Mouse (Mus musculus) forebrain, embryonic 11.5 days (tissue): ENCODE measurements at regions not wholly inside any gene's neighbourhood (a gene's known extent, or its start where the extent isn't known, plus 50 kb on each side); places are given as distances from the start of the nearest gene placed in this dataset.

ENCODE experiments used
- ATAC-seq: fragments of 200-750 bp; cut with Nextera tagmentation; replicated peaks from 2 replicates; pipeline ENCODE4 v1.8.0; 2017; ENCODE audit warnings: moderate TSS enrichment; ENCODE audit not compliant: low FRiP score
- DNase-seq: peaks from one replicate; pipeline ENCODE4 v3.0.0-alpha.2; 2017; ENCODE audit warnings: low spot score
- H3K27ac ChIP-seq: fragments of 300-500 bp; sonication (generic); 2 replicates; pipeline ENCODE4 v1.5.1; 2014; ENCODE audit warnings: low read depth, low read length
- H3K27me3 ChIP-seq: fragments of 300-500 bp; sonication (generic); 2 replicates; pipeline ENCODE4 v1.6.1; 2014; ENCODE audit warnings: mild to moderate bottlenecking, low read length, mixed read lengths; ENCODE audit not compliant: control insufficient read depth, insufficient read depth
- H3K36me3 ChIP-seq: fragments of 300-500 bp; sonication (generic); 2 replicates; pipeline ENCODE4 v1.6.1; 2014; ENCODE audit warnings: mild to moderate bottlenecking, low read length, moderate library complexity, mixed read lengths; ENCODE audit not compliant: control insufficient read depth, insufficient read depth
- H3K4me1 ChIP-seq: fragments of 300-500 bp; sonication (generic); replicated peaks from 2 replicates; pipeline ENCODE4 v1.6.1; 2014; ENCODE audit warnings: low read length, mixed read lengths; ENCODE audit not compliant: control insufficient read depth, insufficient read depth
- H3K4me2 ChIP-seq: fragments of 300-500 bp; sonication (generic); 2 replicates; pipeline ENCODE4 v1.6.1; 2014; ENCODE audit warnings: low read depth, mild to moderate bottlenecking, low read length, moderate library complexity, mixed read lengths; ENCODE audit not compliant: severe bottlenecking
- H3K4me3 ChIP-seq: fragments of 300-500 bp; sonication (generic); 2 replicates; pipeline ENCODE4 v1.5.1; 2014; ENCODE audit warnings: low read depth, low read length
- H3K9ac ChIP-seq: fragments of 300-500 bp; sonication (generic); 2 replicates; pipeline ENCODE4 v1.6.1; 2014; ENCODE audit warnings: low read length
- H3K9me3 ChIP-seq: fragments of 300-500 bp; sonication (generic); 2 replicates; pipeline ENCODE4 v1.6.1; 2016; ENCODE audit warnings: low read length, mixed read lengths; ENCODE audit not compliant: control insufficient read depth
- WGBS: fragments of 180-500 bp; shearing (Covaris S2); extraction: QIAGEN DNeasy Blood & Tissue Kit; methylation state at CpG from one replicate; pipeline ENCODE4 v1.1.7; 2014; 5-methylcytosine and 5-hydroxymethylcytosine counted together

DNA sequence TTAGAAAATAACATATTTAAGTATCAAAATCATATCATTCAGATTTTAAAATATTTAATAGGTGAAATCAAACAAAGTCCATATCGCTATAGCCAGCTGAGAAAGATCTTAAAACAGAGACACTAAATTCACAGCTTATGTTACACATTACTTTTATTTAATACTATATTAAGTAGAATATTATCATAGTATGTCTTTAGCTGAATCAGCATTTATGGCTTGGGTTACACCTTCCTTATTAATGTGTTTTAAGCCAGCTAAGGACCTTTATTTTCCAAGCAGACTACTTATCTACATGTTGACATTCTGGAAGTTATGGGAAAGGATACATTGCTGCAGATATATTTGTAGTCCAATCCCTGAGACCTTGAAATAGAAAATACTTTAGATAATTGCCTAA lies 684.9 kb upstream of the Adgrl4 start:
- H3K36me3 ChIP-seq = no peaks in the 10 kb centered on the region
- no peak for ATAC-seq
- H3K9me3 ChIP-seq = no peaks in the 10 kb centered on the region
- H3K4me1 ChIP-seq = no peaks in the 10 kb centered on the region
- no peak overlapping the region for H3K4me2 ChIP-seq
- no peak overlapping the region for H3K4me3 ChIP-seq
- no peak overlapping the region for H3K9ac ChIP-seq
- no peak for DNase-seq
- H3K27ac ChIP-seq = no peak overlapping the region
- no peaks in the 10 kb centered on the region for H3K27me3 ChIP-seq
- WGBS = 94% methylated on average over 1 of the region's 1 CpGs

DNA sequence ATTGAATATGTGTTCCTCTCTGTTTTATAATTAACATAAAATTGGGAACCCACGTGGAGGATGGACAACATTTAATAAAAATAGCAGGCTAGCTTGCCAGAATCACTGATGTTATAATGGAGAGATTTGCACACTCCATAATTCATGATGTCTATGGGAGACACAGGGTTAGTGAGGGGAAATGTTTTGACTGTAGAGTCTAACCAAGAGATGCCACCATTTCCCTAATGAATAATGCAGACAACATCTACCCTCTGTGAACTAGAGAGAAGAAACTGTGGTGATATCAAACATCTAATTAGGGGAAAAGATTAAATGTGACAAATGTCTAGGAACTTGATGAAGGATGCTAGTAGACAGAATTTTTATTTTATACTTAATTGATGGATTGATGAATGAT lies 677.8 kb upstream of the Adgrl4 start:
- no peak overlapping the region for H3K27ac ChIP-seq
- no peaks in the 10 kb centered on the region for H3K27me3 ChIP-seq
- no peaks in the 10 kb centered on the region for H3K4me1 ChIP-seq
- H3K9me3 ChIP-seq = no peaks in the 10 kb centered on the region
- H3K4me3 ChIP-seq = no peak overlapping the region
- ATAC-seq (no peak), DNase-seq (no peak)
- WGBS = 84% methylated on average over 1 of the region's 1 CpGs
- H3K36me3 ChIP-seq = no peaks in the 10 kb centered on the region
- no peak overlapping the region for H3K4me2 ChIP-seq
- H3K9ac ChIP-seq = no peak overlapping the region

DNA sequence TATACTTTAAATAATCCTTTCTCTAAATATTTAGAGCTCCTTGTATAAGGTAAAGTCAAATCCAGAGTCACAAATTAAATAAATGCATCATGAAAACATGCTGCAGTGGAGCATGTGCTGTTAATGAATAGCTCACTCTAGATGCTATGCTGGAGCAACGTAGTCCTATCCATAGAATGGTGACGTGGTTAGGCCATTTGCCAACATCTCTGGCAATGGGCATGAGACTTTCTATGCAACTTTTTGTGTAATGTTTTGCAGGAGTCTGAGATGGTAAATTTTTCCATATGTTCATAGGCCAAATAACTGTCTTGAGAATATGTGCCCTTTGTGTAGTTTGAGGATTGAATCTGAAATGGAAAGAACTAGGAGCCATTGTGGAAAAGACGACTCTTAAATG lies 653.1 kb upstream of the Adgrl4 start:
- Histone ChIP-seq H3K27me3 (no peaks in the 10 kb centered on the region), H3K4me1 (no peaks in the 10 kb centered on the region), H3K4me3 (no peak overlapping the region), H3K9ac (no peak overlapping the region), H3K9me3 (no peaks in the 10 kb centered on the region), H3K27ac (no peak overlapping the region), H3K4me2 (no peak overlapping the region), H3K36me3 (no peaks in the 10 kb centered on the region)
- 88% methylated on average over 3 of the region's 3 CpGs for WGBS
- no peak for DNase-seq
- no peak for ATAC-seq

DNA sequence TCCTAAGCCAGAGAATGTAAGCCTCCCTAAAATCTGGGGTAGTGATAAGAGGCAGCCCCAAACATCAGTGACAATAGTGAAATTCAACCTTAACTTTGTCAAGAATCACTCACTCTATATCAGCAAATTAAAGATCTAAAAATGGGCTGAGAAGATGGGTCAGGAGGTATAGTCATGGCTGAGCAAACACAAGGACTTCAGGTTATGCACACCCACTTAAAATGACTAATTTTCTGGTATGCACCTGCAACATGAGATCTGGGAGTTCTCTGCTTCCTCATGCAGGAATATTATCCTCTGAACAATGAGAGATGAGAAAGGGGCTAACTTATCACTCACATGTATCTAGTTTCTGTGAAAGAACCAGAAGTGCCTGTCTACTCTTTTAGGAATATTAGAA lies 619.9 kb upstream of the Adgrl4 start:
- Histone ChIP-seq H3K27ac (no peak overlapping the region), H3K4me1 (no peaks in the 10 kb centered on the region), H3K36me3 (no peaks in the 10 kb centered on the region), H3K4me2 (no peak overlapping the region), H3K9ac (no peak overlapping the region), H3K27me3 (no peaks in the 10 kb centered on the region), H3K4me3 (no peak overlapping the region), H3K9me3 (no peaks in the 10 kb centered on the region)
- no peak for ATAC-seq
- DNase-seq = no peak

DNA sequence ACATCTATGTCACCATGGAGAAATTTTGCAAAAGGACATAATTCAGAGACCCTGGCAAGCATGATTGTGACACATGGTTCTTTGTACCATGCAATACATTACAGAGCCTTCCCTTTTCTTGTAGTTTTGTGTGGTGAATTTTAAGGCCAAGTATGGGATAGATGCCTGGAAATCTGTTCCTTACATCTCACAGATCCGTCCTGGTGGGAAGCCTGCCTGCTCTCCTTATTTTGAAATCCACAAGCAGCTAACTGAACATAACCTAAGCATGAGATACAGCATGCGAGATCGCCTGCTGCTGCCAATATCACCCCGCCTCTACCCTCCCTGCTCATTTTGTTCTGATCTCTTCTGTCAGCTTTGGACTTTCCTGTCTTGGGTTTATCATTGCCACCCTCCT lies 618.3 kb upstream of the Adgrl4 start:
- Histone ChIP-seq H3K4me3 (no peak overlapping the region), H3K9me3 (no peaks in the 10 kb centered on the region), H3K9ac (no peak overlapping the region), H3K36me3 (no peaks in the 10 kb centered on the region), H3K27me3 (no peaks in the 10 kb centered on the region), H3K27ac (no peak overlapping the region), H3K4me2 (no peak overlapping the region), H3K4me1 (no peaks in the 10 kb centered on the region)
- 85% methylated on average over 4 of the region's 4 CpGs for WGBS
- DNase-seq = no peak
- ATAC-seq = no peak

DNA sequence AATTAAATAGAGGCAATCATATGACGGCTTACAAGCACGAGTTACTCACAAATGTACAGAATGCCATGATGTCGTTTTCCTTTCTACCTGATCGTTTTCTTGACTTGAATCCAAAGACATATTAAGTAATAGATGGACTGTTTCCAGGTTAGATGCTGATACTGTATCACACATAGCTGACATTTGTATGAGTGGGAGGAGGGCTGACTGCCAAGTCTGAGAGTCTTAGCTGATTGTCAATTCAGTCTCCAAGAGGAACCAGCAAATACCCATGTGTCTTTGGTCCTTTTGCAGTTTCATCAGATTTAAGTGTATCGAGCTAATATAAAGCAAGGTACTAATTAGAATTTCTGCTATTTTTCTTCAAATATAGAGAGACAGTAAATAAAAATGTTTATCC lies 617.6 kb upstream of the Adgrl4 start:
- no peaks in the 10 kb centered on the region for H3K4me1 ChIP-seq
- H3K9me3 ChIP-seq = no peaks in the 10 kb centered on the region
- DNase-seq = no peak
- H3K36me3 ChIP-seq = no peaks in the 10 kb centered on the region
- WGBS = 88% methylated on average over 5 of the region's 5 CpGs
- H3K9ac ChIP-seq = no peak overlapping the region
- no peak overlapping the region for H3K4me2 ChIP-seq
- H3K27me3 ChIP-seq = no peaks in the 10 kb centered on the region
- H3K27ac ChIP-seq = no peak overlapping the region
- ATAC-seq = no peak
- H3K4me3 ChIP-seq = no peak overlapping the region

DNA sequence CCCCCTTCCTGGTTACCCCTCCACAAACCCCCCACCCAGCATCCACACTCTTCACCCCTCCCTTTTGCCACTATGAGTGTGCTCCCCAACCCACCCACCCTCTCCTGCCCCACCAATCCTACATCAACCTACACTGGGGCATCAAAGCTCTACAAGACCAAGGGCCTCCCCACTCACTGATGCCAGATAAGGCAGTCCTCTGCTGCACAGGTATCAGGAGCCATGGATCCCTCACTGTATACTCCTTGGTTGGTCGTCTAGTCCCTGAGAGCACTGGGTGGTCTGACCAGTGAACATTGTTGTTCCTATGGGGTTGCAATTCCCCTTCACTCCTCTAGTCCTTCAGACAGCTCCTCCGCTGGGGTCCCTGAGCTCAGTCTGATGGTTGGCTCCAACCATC lies 591.7 kb upstream of the Adgrl4 start:
- Histone ChIP-seq H3K9ac (no peak overlapping the region), H3K4me1 (no peaks in the 10 kb centered on the region), H3K27ac (no peak overlapping the region), H3K36me3 (no peaks in the 10 kb centered on the region), H3K4me3 (no peak overlapping the region), H3K27me3 (no peaks in the 10 kb centered on the region), H3K9me3 (no peaks in the 10 kb centered on the region), H3K4me2 (no peak overlapping the region)
- ATAC-seq (no peak), DNase-seq (no peak)
- 94% methylated on average over 2 of the region's 2 CpGs for WGBS

DNA sequence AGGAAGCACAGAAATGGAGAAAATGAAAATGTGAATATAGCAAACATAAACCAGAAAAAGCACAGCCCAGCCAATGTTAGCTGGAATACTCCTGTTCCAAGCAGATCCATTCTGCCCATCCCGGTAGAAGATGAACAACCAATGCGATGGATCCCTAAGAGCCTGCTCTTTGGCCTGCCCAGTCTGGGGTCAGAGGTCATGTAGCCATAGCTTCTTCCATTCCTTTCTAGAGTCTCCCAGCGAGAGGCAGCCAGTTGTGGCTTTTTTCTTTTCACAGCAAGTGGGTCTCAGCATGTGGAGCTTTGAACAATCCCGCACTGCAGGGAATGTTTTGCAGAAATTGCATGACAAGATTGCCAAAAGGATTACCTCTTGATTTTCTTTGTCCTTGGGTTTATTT lies 585.6 kb upstream of the Adgrl4 start:
- DNase-seq (no peak), ATAC-seq (peak; percentile 61)
- Histone ChIP-seq H3K4me2 (no peak overlapping the region), H3K9ac (no peak overlapping the region), H3K27me3 (no peaks in the 10 kb centered on the region), H3K36me3 (no peaks in the 10 kb centered on the region), H3K9me3 (no peaks in the 10 kb centered on the region), H3K4me1 (no peaks in the 10 kb centered on the region), H3K27ac (no peak overlapping the region), H3K4me3 (no peak overlapping the region)
- WGBS = 7% methylated on average over 4 of the region's 4 CpGs

DNA sequence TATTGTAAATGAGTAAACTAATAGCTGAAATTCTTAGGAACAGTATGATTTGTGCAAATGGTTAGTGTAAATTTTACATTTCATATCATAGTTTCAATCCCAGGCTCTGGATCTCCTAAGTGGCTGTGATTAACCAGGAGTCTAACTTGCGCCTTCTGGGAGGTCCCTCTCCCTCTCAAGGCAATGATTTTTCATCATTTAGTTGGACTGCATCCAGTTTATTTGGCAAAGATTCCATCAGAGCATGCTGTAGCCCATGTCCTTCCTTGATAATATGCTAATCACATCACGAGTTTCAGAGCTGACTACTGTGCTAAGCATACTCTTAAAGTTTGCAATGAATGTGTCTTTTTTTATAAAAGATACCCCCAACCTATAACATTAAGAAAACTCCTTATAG lies 541.0 kb upstream of the Adgrl4 start:
- Histone ChIP-seq H3K27me3 (no peaks in the 10 kb centered on the region), H3K9ac (no peak overlapping the region), H3K36me3 (no peaks in the 10 kb centered on the region), H3K9me3 (no peaks in the 10 kb centered on the region), H3K4me1 (no peaks in the 10 kb centered on the region), H3K27ac (no peak overlapping the region), H3K4me3 (no peak overlapping the region), H3K4me2 (no peak overlapping the region)
- no peak for DNase-seq
- 85% methylated on average over 2 of the region's 2 CpGs for WGBS
- no peak for ATAC-seq
